Mouse (Mus musculus): Measurements from ENCODE around the gene Selp. TPM values are rescaled to one million over a fixed set of nuclear protein-coding genes. Genes with fewer than 3 reads are reported as not detected.

Selp gene
- polyA plus RNA-seq, 1 experiment: 17.1 TPM

GRCm38 (mm10) chr1:164162745-164163144 is 47.7 kb downstream of the Selp start:
- no peak overlapping the region for H3K27ac ChIP-seq (ENCODE audit: control insufficient read depth, insufficient read depth, low read depth, low read length, poor library complexity)
- TF ChIP-seq POLR2A (IDR thresholded peaks at IDR 0.05; ENCODE audit: borderline replicate concordance, control insufficient read depth, low read depth, low read length) (no peak), CTCF (IDR thresholded peaks at IDR 0.05; ENCODE audit: control insufficient read depth, insufficient read depth, low read length) (no peak)
- no peaks in the 10 kb centered on the region for H3K4me1 ChIP-seq (ENCODE audit: control insufficient read depth, insufficient read depth, low read length)
- H3K4me3 ChIP-seq (replicated peaks; ENCODE audit: control insufficient read depth, low read depth, low read length): no peak overlapping the region
- 79% methylated on average over 5 of the region's 5 CpGs for WGBS

DNA sequence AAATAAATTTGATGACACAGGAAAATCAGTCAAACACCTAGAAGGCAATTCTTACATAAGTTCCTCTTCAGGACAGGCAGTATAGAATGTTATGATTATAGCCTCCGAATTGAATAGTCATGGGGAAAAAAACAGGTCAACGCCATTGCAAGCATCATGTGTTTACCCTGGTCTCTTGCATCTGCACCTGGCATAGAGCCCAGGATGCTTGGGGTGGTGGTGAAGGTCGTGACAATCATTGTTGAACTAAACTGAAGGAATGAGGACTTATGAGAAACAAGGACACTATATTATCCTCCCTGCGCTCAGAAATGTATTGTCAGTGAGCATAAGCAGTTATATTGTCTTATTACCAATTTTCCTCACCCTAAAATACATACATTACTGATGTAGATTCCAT is 53.8 kb downstream of the Selp start:
- WGBS: 57% methylated on average over 4 of the region's 4 CpGs
- Histone ChIP-seq H3K27ac (ENCODE audit: control insufficient read depth, insufficient read depth, low read depth, low read length, poor library complexity) (no peak overlapping the region), H3K4me3 (replicated peaks; ENCODE audit: control insufficient read depth, low read depth, low read length) (no peak overlapping the region), H3K4me1 (ENCODE audit: control insufficient read depth, insufficient read depth, low read length) (peaks cover 1% of the 10 kb centered on the region; the same call in 1 of the 2 replicates)
- TF ChIP-seq CTCF (IDR thresholded peaks at IDR 0.05; ENCODE audit: control insufficient read depth, insufficient read depth, low read length) (no peak), POLR2A (IDR thresholded peaks at IDR 0.05; ENCODE audit: borderline replicate concordance, control insufficient read depth, low read depth, low read length) (no peak)

DNA sequence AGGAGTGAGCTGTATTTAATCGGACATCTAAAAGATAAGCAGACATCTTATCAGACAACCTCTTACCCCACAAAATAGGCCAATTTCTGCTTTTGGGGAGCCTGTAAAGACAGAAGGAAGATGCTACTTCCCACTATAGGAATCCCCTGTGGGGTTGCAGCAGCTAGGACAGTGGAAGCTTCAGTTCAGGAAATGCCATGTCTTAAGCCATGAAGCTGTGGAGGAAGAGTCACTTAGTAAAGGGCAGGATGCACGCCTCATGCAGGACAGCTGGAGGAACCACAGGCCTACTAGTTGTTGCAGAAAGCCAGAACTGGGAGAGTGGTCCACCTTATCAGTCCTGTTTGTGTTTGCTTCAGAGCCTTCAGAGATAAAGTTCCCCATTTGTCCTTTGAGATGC is 55.4 kb downstream of the Selp start:
- H3K27ac ChIP-seq (ENCODE audit: control insufficient read depth, insufficient read depth, low read depth, low read length, poor library complexity): no peak overlapping the region
- no peak for TF ChIP-seq CTCF (IDR thresholded peaks at IDR 0.05; ENCODE audit: control insufficient read depth, insufficient read depth, low read length)
- no peak for TF ChIP-seq POLR2A (IDR thresholded peaks at IDR 0.05; ENCODE audit: borderline replicate concordance, control insufficient read depth, low read depth, low read length)
- H3K4me3 ChIP-seq (replicated peaks; ENCODE audit: control insufficient read depth, low read depth, low read length): no peak overlapping the region
- peaks cover 1% of the 10 kb centered on the region; the same call in 1 of the 2 replicates for H3K4me1 ChIP-seq (ENCODE audit: control insufficient read depth, insufficient read depth, low read length)
- WGBS: 30% methylated on average over 2 of the region's 2 CpGs

- TF ChIP-seq POLR2A (IDR thresholded peaks at IDR 0.05; ENCODE audit: borderline replicate concordance, control insufficient read depth, low read depth, low read length) (no peak), CTCF (IDR thresholded peaks at IDR 0.05; ENCODE audit: control insufficient read depth, insufficient read depth, low read length) (no peak)
- no peak overlapping the region for H3K4me3 ChIP-seq (replicated peaks; ENCODE audit: control insufficient read depth, low read depth, low read length)
- 35% methylated on average over 4 of the region's 4 CpGs for WGBS
- no peak overlapping the region; the same call in 1 of the 2 replicates for H3K27ac ChIP-seq (ENCODE audit: control insufficient read depth, insufficient read depth, low read depth, low read length, poor library complexity)
- peaks cover 1% of the 10 kb centered on the region; the same call in 1 of the 2 replicates for H3K4me1 ChIP-seq (ENCODE audit: control insufficient read depth, insufficient read depth, low read length)
Observed at GRCm38 (mm10) chr1:164173145-164173544, 58.1 kb downstream of the Selp start.

DNA sequence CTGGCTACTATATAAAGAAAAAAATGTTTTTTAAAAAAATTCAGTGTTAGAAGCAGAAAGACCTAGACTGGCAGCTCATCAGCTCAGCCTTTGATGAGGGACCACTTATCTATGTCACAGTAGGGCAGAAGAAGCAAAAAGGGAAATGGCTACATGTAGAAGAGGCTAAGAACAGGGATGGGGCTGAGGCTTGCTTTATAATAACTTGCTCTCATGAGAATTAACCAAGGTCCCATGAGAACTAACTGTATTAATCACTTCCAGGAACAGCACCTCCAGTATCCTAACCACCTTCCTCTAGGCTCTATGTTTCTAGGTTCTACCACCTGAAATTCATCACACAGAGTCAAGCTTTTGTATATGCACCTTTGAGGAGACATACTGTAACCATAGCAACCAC is 61.8 kb downstream of the Selp start:
- H3K27ac ChIP-seq (ENCODE audit: control insufficient read depth, insufficient read depth, low read depth, low read length, poor library complexity): no peak overlapping the region
- H3K4me3 ChIP-seq (replicated peaks; ENCODE audit: control insufficient read depth, low read depth, low read length): no peak overlapping the region
- TF ChIP-seq CTCF (IDR thresholded peaks at IDR 0.05; ENCODE audit: control insufficient read depth, insufficient read depth, low read length): no peak
- no peak for TF ChIP-seq POLR2A (IDR thresholded peaks at IDR 0.05; ENCODE audit: borderline replicate concordance, control insufficient read depth, low read depth, low read length)
- no peaks in the 10 kb centered on the region; the same call in 1 of the 2 replicates for H3K4me1 ChIP-seq (ENCODE audit: control insufficient read depth, insufficient read depth, low read length)

- 85% methylated on average over 6 of the region's 6 CpGs for WGBS
- Histone ChIP-seq H3K4me1 (ENCODE audit: control insufficient read depth, insufficient read depth, low read length) (no peaks in the 10 kb centered on the region; the same call in 1 of the 2 replicates), H3K27ac (ENCODE audit: control insufficient read depth, insufficient read depth, low read depth, low read length, poor library complexity) (no peak overlapping the region), H3K4me3 (replicated peaks; ENCODE audit: control insufficient read depth, low read depth, low read length) (no peak overlapping the region)
- no peak for TF ChIP-seq CTCF (IDR thresholded peaks at IDR 0.05; ENCODE audit: control insufficient read depth, insufficient read depth, low read length)
- no peak for TF ChIP-seq POLR2A (IDR thresholded peaks at IDR 0.05; ENCODE audit: borderline replicate concordance, control insufficient read depth, low read depth, low read length)
Observed at GRCm38 (mm10) chr1:164178429-164178828, 63.4 kb downstream of the Selp start.

DNA sequence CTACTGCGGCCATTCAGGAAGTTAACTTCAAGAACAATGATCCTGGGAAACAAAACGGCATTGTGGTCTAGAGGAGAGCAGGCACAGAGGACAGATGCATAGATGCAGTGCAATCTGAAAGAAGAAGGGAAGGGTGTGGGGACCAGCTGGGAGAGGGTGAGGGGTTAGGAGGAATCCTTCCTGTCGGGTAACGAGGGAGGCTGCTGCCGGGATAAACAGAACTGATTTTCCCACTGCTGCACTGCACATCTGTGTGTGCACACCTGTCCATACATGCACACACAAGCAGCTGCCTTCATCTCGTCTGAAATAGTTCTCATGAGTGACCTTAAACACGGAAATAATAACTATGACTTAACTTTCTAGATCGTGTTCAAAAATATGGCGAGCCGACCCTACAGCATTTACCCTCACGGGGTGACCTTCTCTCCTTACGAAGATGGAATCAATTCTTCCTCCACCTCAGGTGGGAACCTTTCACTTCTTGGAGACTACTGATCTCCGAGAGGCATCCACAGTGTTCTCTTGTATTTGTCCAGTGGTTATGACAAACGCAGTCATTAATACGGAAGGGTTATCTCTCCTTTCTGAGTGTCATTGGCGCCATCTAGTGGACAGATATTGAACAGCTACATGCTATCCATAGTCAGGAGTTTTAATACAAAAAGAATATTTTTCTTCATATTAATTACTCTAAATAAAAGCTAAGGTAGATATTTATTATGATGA is 69.2 kb downstream of the Selp start:
- no peak overlapping the region for H3K27ac ChIP-seq (ENCODE audit: control insufficient read depth, insufficient read depth, low read depth, low read length, poor library complexity)
- no peaks in the 10 kb centered on the region for H3K4me1 ChIP-seq (ENCODE audit: control insufficient read depth, insufficient read depth, low read length)
- 34% methylated on average over 16 of the region's 16 CpGs for WGBS
- TF ChIP-seq POLR2A (IDR thresholded peaks at IDR 0.05; ENCODE audit: borderline replicate concordance, control insufficient read depth, low read depth, low read length) (no peak), CTCF (IDR thresholded peaks at IDR 0.05; ENCODE audit: control insufficient read depth, insufficient read depth, low read length) (peak; percentile 40)
- H3K4me3 ChIP-seq (replicated peaks; ENCODE audit: control insufficient read depth, low read depth, low read length): peak overlapping the region; percentile 35

GRCm38 (mm10) chr1:164184871-164185223 is 69.8 kb downstream of the Selp start:
- 48% methylated on average over 8 of the region's 8 CpGs for WGBS
- no peak overlapping the region for H3K4me3 ChIP-seq (replicated peaks; ENCODE audit: control insufficient read depth, low read depth, low read length)
- no peak for TF ChIP-seq CTCF (IDR thresholded peaks at IDR 0.05; ENCODE audit: control insufficient read depth, insufficient read depth, low read length)
- TF ChIP-seq POLR2A (IDR thresholded peaks at IDR 0.05; ENCODE audit: borderline replicate concordance, control insufficient read depth, low read depth, low read length): no peak
- no peaks in the 10 kb centered on the region for H3K4me1 ChIP-seq (ENCODE audit: control insufficient read depth, insufficient read depth, low read length)
- H3K27ac ChIP-seq (ENCODE audit: control insufficient read depth, insufficient read depth, low read depth, low read length, poor library complexity): no peak overlapping the region
